Mouse (Mus musculus) heart, adult 2 months (tissue): Measurements from ENCODE around the gene Ripor3.
A peak's percentile ranks its signal among the peaks of the same experiment; 100 is the strongest.

Experiments used
- CTCF ChIP-seq: fragments of 200-600 bp; IDR thresholded peaks from 2 replicates; pipeline ENCODE4 v1.8.1; 2022; ENCODE audit warnings: antibody characterized with exemption, mild to moderate bottlenecking, moderate library complexity
- EP300 ChIP-seq: fragments of 200-500 bp; IDR thresholded peaks from 2 replicates; pipeline ENCODE4 v1.6.1; 2011; ENCODE audit warnings: low read depth, low read length, control low read depth; ENCODE audit not compliant: insufficient read depth
- POLR2A ChIP-seq: fragments of 200-500 bp; IDR thresholded peaks from 2 replicates; pipeline ENCODE4 v1.6.1; 2011; ENCODE audit warnings: mild to moderate bottlenecking, low read depth, low read length, control low read depth; ENCODE audit not compliant: insufficient read depth

GRCm38 (mm10) chr2:168025174-168025573, 14.8 kb upstream of the Ripor3 start:
- TF ChIP-seq POLR2A, result no peak
- TF ChIP-seq CTCF, result no peak
- TF ChIP-seq EP300, result 0 out of 2 replicates have a peak, but pooled peaks have one; percentile 47
